Mouse (Mus musculus) midbrain, postnatal 0 days (tissue): ENCODE results near the gene Lin7a. TPM values are rescaled to one million over a fixed set of nuclear protein-coding genes. Genes with fewer than 3 reads are reported as not detected.

Experiments used
- ATAC-seq: fragments of 200-750 bp; cut with Nextera tagmentation; 2 replicates; pipeline ENCODE4 v1.8.0; 2017; ENCODE audit warnings: moderate number of reproducible peaks, mild to moderate bottlenecking, moderate TSS enrichment, moderate library complexity; ENCODE audit not compliant: low FRiP score
- DNase-seq: peaks from one replicate; pipeline ENCODE4 v3.0.0-alpha.2; 2015; ENCODE audit warnings: low spot score
- H3K27ac ChIP-seq: fragments of 300-500 bp; sonication (generic); 2 replicates; pipeline ENCODE4 v1.5.1; 2014; ENCODE audit warnings: low read depth, mild to moderate bottlenecking, low read length, mixed read lengths
- H3K27me3 ChIP-seq: fragments of 300-500 bp; sonication (generic); 2 replicates; pipeline ENCODE4 v1.6.1; 2014; ENCODE audit warnings: low read length, control low read depth, mixed read lengths; ENCODE audit not compliant: insufficient read depth
- H3K36me3 ChIP-seq: fragments of 300-500 bp; sonication (generic); 2 replicates; pipeline ENCODE4 v1.6.1; 2014; ENCODE audit warnings: low read length, control low read depth, mixed read lengths; ENCODE audit not compliant: insufficient read depth
- H3K4me1 ChIP-seq: fragments of 300-500 bp; sonication (generic); 2 replicates; pipeline ENCODE4 v1.6.1; 2014; ENCODE audit warnings: mild to moderate bottlenecking, control low read depth, antibody characterized with exemption, low read length, mixed read lengths; ENCODE audit not compliant: insufficient read depth
- H3K4me2 ChIP-seq: fragments of 300-500 bp; sonication (generic); 2 replicates; pipeline ENCODE4 v1.6.1; 2014; ENCODE audit warnings: low read depth, mild to moderate bottlenecking, low read length, mixed read lengths; ENCODE audit not compliant: poor library complexity, severe bottlenecking
- H3K4me3 ChIP-seq: fragments of 300-500 bp; sonication (generic); 2 replicates; pipeline ENCODE4 v1.5.1; 2014; ENCODE audit warnings: low read depth, mild to moderate bottlenecking, low read length, moderate library complexity
- H3K9ac ChIP-seq: fragments of 300-500 bp; sonication (generic); replicated peaks from 2 replicates; pipeline ENCODE4 v1.6.1; 2014; ENCODE audit warnings: mild to moderate bottlenecking, low read length, moderate library complexity, mixed read lengths; ENCODE audit not compliant: poor library complexity, severe bottlenecking
- H3K9me3 ChIP-seq: fragments of 300-500 bp; sonication (generic); 2 replicates; pipeline ENCODE4 v1.6.1; 2016; ENCODE audit warnings: low read length, control low read depth
- CTCF ChIP-seq: IDR thresholded peaks from 2 replicates; pipeline ENCODE4 v1.5.1; 2016; ENCODE audit warnings: antibody characterized with exemption, mild to moderate bottlenecking
- WGBS: fragments of 180-500 bp; shearing (Covaris S2); extraction: QIAGEN DNeasy Blood & Tissue Kit; methylation state at CpG from one replicate; pipeline ENCODE4 v1.1.7; 2014; 5-methylcytosine and 5-hydroxymethylcytosine counted together
- polyA plus RNA-seq: library from polyadenylated mRNA; unstranded; fragments of >200 nt; fragmentation: Nextera tagmentation; extraction: Ambion mirVana; gene quantifications from 2 replicates; pipeline ENCODE4 v1.2.1, GENCODE M21; 2015
- total RNA-seq: library from RNA; depleted of rRNA; stranded (reverse); fragments of >200 nt; gene quantifications from 2 replicates; pipeline ENCODE4 v1.2.3, GENCODE M21; 2014

Gene Lin7a
- total and polyA plus RNA-seq, 2 experiments from 2014 or later = 28.5 to 41.7 TPM

GRCm38 (mm10) chr10:107247001-107247670 is 24.4 kb upstream of the Lin7a start:
- TF ChIP-seq CTCF = no peak
- Histone ChIP-seq H3K4me1 (no peaks in the 10 kb centered on the region), H3K4me2 (no peak overlapping the region), H3K9ac (no peak overlapping the region), H3K36me3 (no peaks in the 10 kb centered on the region), H3K9me3 (no peaks in the 10 kb centered on the region), H3K27me3 (no peaks in the 10 kb centered on the region), H3K4me3 (no peak overlapping the region), H3K27ac (no peak overlapping the region)
- ATAC-seq = no peak
- 82% methylated on average over 6 of the region's 6 CpGs for WGBS
- no peak for DNase-seq

GRCm38 (mm10) chr10:107248481-107248880 is 23.0 kb upstream of the Lin7a start:
- WGBS = 94% methylated on average over 8 of the region's 8 CpGs
- no peak for TF ChIP-seq CTCF
- no peak overlapping the region for H3K27ac ChIP-seq
- H3K27me3 ChIP-seq = no peaks in the 10 kb centered on the region
- H3K4me1 ChIP-seq = no peaks in the 10 kb centered on the region
- no peaks in the 10 kb centered on the region for H3K36me3 ChIP-seq
- H3K4me3 ChIP-seq = no peak overlapping the region
- no peak overlapping the region for H3K4me2 ChIP-seq
- no peaks in the 10 kb centered on the region for H3K9me3 ChIP-seq
- no peak for ATAC-seq
- no peak overlapping the region for H3K9ac ChIP-seq
- no peak for DNase-seq

GRCm38 (mm10) chr10:107249056-107249455 is 22.4 kb upstream of the Lin7a start:
- Histone ChIP-seq H3K4me3 (no peak overlapping the region), H3K27ac (no peak overlapping the region), H3K36me3 (no peaks in the 10 kb centered on the region), H3K9me3 (no peaks in the 10 kb centered on the region), H3K4me2 (no peak overlapping the region), H3K4me1 (no peaks in the 10 kb centered on the region), H3K9ac (no peak overlapping the region), H3K27me3 (no peaks in the 10 kb centered on the region)
- no peak for TF ChIP-seq CTCF
- DNase-seq (no peak), ATAC-seq (no peak)
- 89% methylated on average over 7 of the region's 7 CpGs for WGBS

GRCm38 (mm10) chr10:107249606-107250186 is 21.8 kb upstream of the Lin7a start:
- ATAC-seq = no peak
- H3K4me2 ChIP-seq = no peak overlapping the region
- no peaks in the 10 kb centered on the region for H3K27me3 ChIP-seq
- no peak overlapping the region for H3K4me3 ChIP-seq
- H3K27ac ChIP-seq = no peak overlapping the region
- no peaks in the 10 kb centered on the region for H3K9me3 ChIP-seq
- H3K4me1 ChIP-seq = no peaks in the 10 kb centered on the region
- DNase-seq = no peak
- H3K9ac ChIP-seq = no peak overlapping the region
- 86% methylated on average over 5 of the region's 5 CpGs for WGBS
- no peak for TF ChIP-seq CTCF
- H3K36me3 ChIP-seq = no peaks in the 10 kb centered on the region

GRCm38 (mm10) chr10:107250346-107251210 is 20.9 kb upstream of the Lin7a start:
- H3K4me3 ChIP-seq = no peak overlapping the region
- H3K9me3 ChIP-seq = no peaks in the 10 kb centered on the region
- no peaks in the 10 kb centered on the region for H3K36me3 ChIP-seq
- 78% methylated on average over 7 of the region's 7 CpGs for WGBS
- ATAC-seq = no peak
- no peak overlapping the region for H3K4me2 ChIP-seq
- no peak overlapping the region for H3K9ac ChIP-seq
- no peaks in the 10 kb centered on the region for H3K4me1 ChIP-seq
- no peak for TF ChIP-seq CTCF
- H3K27me3 ChIP-seq = no peaks in the 10 kb centered on the region
- no peak overlapping the region for H3K27ac ChIP-seq
- DNase-seq = no peak

GRCm38 (mm10) chr10:107251271-107251670 is 20.2 kb upstream of the Lin7a start:
- no peaks in the 10 kb centered on the region for H3K9me3 ChIP-seq
- WGBS = 72% methylated on average over 2 of the region's 2 CpGs
- TF ChIP-seq CTCF = no peak
- H3K36me3 ChIP-seq = no peaks in the 10 kb centered on the region
- H3K4me3 ChIP-seq = no peak overlapping the region
- ATAC-seq (no peak), DNase-seq (no peak)
- H3K27me3 ChIP-seq = no peaks in the 10 kb centered on the region
- no peak overlapping the region for H3K4me2 ChIP-seq
- no peak overlapping the region for H3K27ac ChIP-seq
- no peaks in the 10 kb centered on the region for H3K4me1 ChIP-seq
- no peak overlapping the region for H3K9ac ChIP-seq
